Mouse (Mus musculus) kidney, postnatal 0 days (tissue): ENCODE data around the gene Top1. TPM values are rescaled to one million over a fixed set of nuclear protein-coding genes. Genes with fewer than 3 reads are reported as not detected.

Experiments used
- ATAC-seq: fragments of 200-750 bp; cut with Nextera tagmentation; replicated peaks from 2 replicates; pipeline ENCODE4 v1.8.0; 2017; ENCODE audit warnings: low read depth, moderate number of reproducible peaks, moderate TSS enrichment, moderate library complexity; ENCODE audit not compliant: low FRiP score
- DNase-seq: peaks from one replicate; pipeline ENCODE4 v3.0.0-alpha.2; 2016; ENCODE audit warnings: low spot score
- H3K27ac ChIP-seq: fragments of 300-500 bp; sonication (generic); 2 replicates; pipeline ENCODE4 v1.5.1; 2014; ENCODE audit warnings: mild to moderate bottlenecking
- H3K27me3 ChIP-seq: fragments of 300-500 bp; sonication (generic); 2 replicates; pipeline ENCODE4 v1.6.1; 2014; ENCODE audit warnings: low read length, mixed read lengths; ENCODE audit not compliant: insufficient read depth
- H3K36me3 ChIP-seq: fragments of 300-500 bp; sonication (generic); 2 replicates; pipeline ENCODE4 v1.6.1; 2014; ENCODE audit warnings: low read length, mixed read lengths; ENCODE audit not compliant: insufficient read depth
- H3K4me1 ChIP-seq: fragments of 300-500 bp; sonication (generic); replicated peaks from 2 replicates; pipeline ENCODE4 v1.6.1; 2014; ENCODE audit warnings: antibody characterized with exemption, low read length, mixed read lengths; ENCODE audit not compliant: insufficient read depth
- H3K4me2 ChIP-seq: fragments of 300-500 bp; sonication (generic); 2 replicates; pipeline ENCODE4 v1.6.1; 2014; ENCODE audit warnings: mild to moderate bottlenecking, low read length, moderate library complexity, mixed read lengths
- H3K4me3 ChIP-seq: fragments of 300-500 bp; sonication (generic); replicated peaks from 2 replicates; pipeline ENCODE4 v1.5.1; 2014; ENCODE audit warnings: low read depth, low read length
- H3K9ac ChIP-seq: fragments of 300-500 bp; sonication (generic); 2 replicates; pipeline ENCODE4 v1.6.1; 2014; ENCODE audit warnings: low read depth, low read length
- H3K9me3 ChIP-seq: fragments of 300-500 bp; sonication (generic); replicated peaks from 2 replicates; pipeline ENCODE4 v1.6.1; 2016; ENCODE audit warnings: low read length, inconsistent platforms, mixed read lengths
- CTCF ChIP-seq: IDR thresholded peaks from 2 replicates; pipeline ENCODE4 v1.5.1; 2016; ENCODE audit warnings: antibody characterized with exemption, low read depth, mild to moderate bottlenecking, moderate library complexity
- WGBS: fragments of 180-500 bp; shearing (Covaris S2); extraction: QIAGEN DNeasy Blood & Tissue Kit; methylation state at CpG from one replicate; pipeline ENCODE4 v1.1.7; 2014; 5-methylcytosine and 5-hydroxymethylcytosine counted together
- polyA plus RNA-seq: library from polyadenylated mRNA; unstranded; fragments of >200 nt; fragmentation: Nextera tagmentation; extraction: Ambion mirVana; gene quantifications from 2 replicates; pipeline ENCODE4 v1.2.1, GENCODE M21; 2015

The Top1 gene
- 56.2 and 58.2 TPM in 2 replicates for polyA plus RNA-seq

DNA sequence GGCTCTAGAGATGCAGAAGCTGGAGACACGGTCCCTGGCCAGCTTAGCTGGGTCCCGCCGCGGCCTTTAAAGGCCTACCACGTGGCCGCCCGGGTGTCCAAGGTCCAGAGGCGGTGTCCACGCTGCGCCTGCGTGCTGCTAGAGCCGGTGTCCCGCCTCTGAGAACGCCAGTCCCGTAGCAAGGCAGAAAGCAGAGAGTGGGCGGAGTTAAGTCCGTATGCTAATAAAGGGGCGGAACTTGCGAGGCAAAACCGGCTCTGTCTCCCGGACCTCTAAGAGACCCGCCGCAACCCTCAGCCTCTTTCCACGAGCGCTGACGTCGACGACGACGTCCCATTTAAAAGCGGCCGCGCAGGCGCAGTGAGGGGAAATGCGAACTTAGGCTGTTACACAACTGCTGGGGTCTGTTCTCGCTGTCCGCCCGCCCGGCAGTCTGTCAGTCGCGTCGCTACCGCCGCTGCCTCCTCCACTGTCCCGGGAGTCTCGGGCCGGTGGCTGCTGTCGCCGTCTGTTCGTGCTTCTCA, at the start of gene Top1:
Gene Top1 (plus strand): TSS at position 275 of the 524 bp plus-strand sequence.
- no peak for TF ChIP-seq CTCF
- H3K4me2 ChIP-seq = peak within 1 kb of the TSS; percentile 55
- H3K27ac ChIP-seq = peak within 1 kb of the TSS; percentile 99
- peaks cover 8% of the 10 kb centered on the region for H3K4me1 ChIP-seq
- DNase-seq = peak; percentile 100
- ATAC-seq = peak; percentile 99
- no peaks in the 10 kb centered on the region for H3K27me3 ChIP-seq
- H3K9ac ChIP-seq = peak within 1 kb of the TSS; percentile 100
- under 1% methylated on average over 50 of the region's 50 CpGs for WGBS
- peak within 1 kb of the TSS; percentile 100 for H3K4me3 ChIP-seq
- H3K36me3 ChIP-seq = no peaks in the 10 kb centered on the region
- no peaks in the 10 kb centered on the region for H3K9me3 ChIP-seq

GRCm38 (mm10) chr2:160597582-160598281, 48.0 kb upstream of the Top1 start:
- Histone ChIP-seq H3K9ac (0 out of 2 replicates have a peak overlapping the region, but pooled peaks have one; percentile 35), H3K27ac (no peak overlapping the region), H3K4me1 (no peaks in the 10 kb centered on the region), H3K4me3 (no peak overlapping the region), H3K36me3 (no peaks in the 10 kb centered on the region), H3K4me2 (peak overlapping the region; percentile 31), H3K27me3 (no peaks in the 10 kb centered on the region), H3K9me3 (no peaks in the 10 kb centered on the region)
- peak; percentile 76 for ATAC-seq
- WGBS = 29% methylated on average over 12 of the region's 12 CpGs
- peak; percentile 99 for TF ChIP-seq CTCF
- DNase-seq = peak; percentile 88

GRCm38 (mm10) chr2:160601805-160602204, 43.9 kb upstream of the Top1 start:
- Histone ChIP-seq H3K4me2 (no peak overlapping the region), H3K27me3 (no peaks in the 10 kb centered on the region), H3K27ac (no peak overlapping the region), H3K36me3 (no peaks in the 10 kb centered on the region), H3K9ac (no peak overlapping the region), H3K9me3 (no peaks in the 10 kb centered on the region), H3K4me3 (no peak overlapping the region), H3K4me1 (no peaks in the 10 kb centered on the region)
- TF ChIP-seq CTCF = peak; percentile 87
- 50% methylated on average over 1 of the region's 1 CpGs for WGBS
- DNase-seq (peak; percentile 58), ATAC-seq (no peak)

GRCm38 (mm10) chr2:160603154-160603933, 42.3 kb upstream of the Top1 start:
- DNase-seq (no peak), ATAC-seq (no peak)
- H3K4me2 ChIP-seq = no peak overlapping the region
- no peak overlapping the region for H3K4me3 ChIP-seq
- H3K27ac ChIP-seq = no peak overlapping the region
- no peaks in the 10 kb centered on the region for H3K27me3 ChIP-seq
- 57% methylated on average over 10 of the region's 10 CpGs for WGBS
- TF ChIP-seq CTCF = no peak
- H3K9me3 ChIP-seq = no peaks in the 10 kb centered on the region
- no peak overlapping the region for H3K9ac ChIP-seq
- no peaks in the 10 kb centered on the region for H3K4me1 ChIP-seq
- H3K36me3 ChIP-seq = no peaks in the 10 kb centered on the region

DNA sequence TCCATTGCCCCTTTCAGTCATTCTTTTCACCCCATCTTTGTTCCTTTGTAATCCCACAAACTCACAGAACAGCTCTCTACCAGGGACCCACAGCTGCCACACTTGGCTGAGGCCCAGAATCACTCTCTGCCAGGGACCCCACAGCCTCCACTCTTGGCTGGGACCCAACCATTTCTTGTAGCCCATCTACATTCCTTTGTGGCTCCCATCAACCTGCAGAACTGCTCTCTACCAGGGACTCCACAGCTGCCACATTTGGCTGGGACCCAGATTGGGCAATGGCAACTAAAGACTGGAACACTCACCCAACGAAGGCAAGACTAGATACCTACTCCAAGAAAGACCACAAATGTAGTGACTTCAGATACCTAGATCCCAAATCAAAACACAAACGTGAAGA, 35.7 kb upstream of the Top1 start:
- DNase-seq (no peak), ATAC-seq (no peak)
- H3K36me3 ChIP-seq = no peaks in the 10 kb centered on the region
- TF ChIP-seq CTCF = no peak
- H3K4me1 ChIP-seq = no peaks in the 10 kb centered on the region
- H3K9me3 ChIP-seq = no peaks in the 10 kb centered on the region
- H3K27ac ChIP-seq = no peak overlapping the region
- 66% methylated on average over 2 of the region's 2 CpGs for WGBS
- H3K4me2 ChIP-seq = no peak overlapping the region
- no peak overlapping the region for H3K4me3 ChIP-seq
- H3K27me3 ChIP-seq = no peaks in the 10 kb centered on the region
- no peak overlapping the region for H3K9ac ChIP-seq

DNA sequence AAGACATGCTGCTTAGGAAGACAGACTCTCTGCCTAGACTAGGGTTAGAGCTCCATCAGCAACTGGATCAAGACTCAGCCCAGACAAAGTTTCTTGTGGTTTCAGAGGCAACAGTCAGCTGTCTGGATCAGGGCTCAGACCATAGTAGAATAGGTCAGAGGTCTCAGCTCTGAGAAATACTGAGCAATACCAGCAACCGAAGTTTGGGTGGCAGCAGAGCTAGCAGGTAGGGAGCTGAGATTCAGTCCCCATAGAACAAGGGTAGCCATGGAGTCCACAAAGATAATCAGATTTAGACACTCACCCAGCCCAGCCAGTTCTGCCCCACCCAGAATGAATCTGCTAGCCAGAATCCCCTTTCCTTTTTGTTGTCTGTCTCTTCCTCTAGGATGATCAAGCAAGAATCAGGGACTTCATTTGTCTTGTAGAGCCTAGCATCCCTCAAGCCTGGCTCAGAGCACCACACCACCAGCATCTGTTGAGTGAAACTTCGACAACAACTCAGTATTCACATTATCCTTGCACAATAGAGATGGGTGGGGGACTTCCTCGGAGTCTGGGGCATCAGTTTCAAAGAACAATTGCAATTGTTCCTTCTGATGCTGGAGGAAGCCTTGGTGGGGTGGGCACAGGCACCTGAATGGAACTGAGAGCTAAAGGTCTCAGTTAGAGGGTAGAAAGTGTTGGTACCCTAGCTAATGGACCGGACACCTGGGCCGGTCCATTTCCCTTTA, 32.3 kb upstream of the Top1 start:
- WGBS = 74% methylated on average over 5 of the region's 5 CpGs
- no peak overlapping the region for H3K4me3 ChIP-seq
- no peak overlapping the region for H3K9ac ChIP-seq
- DNase-seq = no peak
- no peak overlapping the region for H3K27ac ChIP-seq
- no peak overlapping the region for H3K4me2 ChIP-seq
- ATAC-seq = no peak
- no peaks in the 10 kb centered on the region for H3K27me3 ChIP-seq
- H3K36me3 ChIP-seq = no peaks in the 10 kb centered on the region
- no peak for TF ChIP-seq CTCF
- H3K4me1 ChIP-seq = no peaks in the 10 kb centered on the region
- H3K9me3 ChIP-seq = no peaks in the 10 kb centered on the region
